Mouse (Mus musculus): ENCODE measurements around the gene Tmem8b. TPM values are rescaled to one million over a fixed set of nuclear protein-coding genes. Genes with fewer than 3 reads are reported as not detected.

Tmem8b gene
- polyA plus RNA-seq, 1 experiment from 2014 or later: 3.6 TPM

DNA sequence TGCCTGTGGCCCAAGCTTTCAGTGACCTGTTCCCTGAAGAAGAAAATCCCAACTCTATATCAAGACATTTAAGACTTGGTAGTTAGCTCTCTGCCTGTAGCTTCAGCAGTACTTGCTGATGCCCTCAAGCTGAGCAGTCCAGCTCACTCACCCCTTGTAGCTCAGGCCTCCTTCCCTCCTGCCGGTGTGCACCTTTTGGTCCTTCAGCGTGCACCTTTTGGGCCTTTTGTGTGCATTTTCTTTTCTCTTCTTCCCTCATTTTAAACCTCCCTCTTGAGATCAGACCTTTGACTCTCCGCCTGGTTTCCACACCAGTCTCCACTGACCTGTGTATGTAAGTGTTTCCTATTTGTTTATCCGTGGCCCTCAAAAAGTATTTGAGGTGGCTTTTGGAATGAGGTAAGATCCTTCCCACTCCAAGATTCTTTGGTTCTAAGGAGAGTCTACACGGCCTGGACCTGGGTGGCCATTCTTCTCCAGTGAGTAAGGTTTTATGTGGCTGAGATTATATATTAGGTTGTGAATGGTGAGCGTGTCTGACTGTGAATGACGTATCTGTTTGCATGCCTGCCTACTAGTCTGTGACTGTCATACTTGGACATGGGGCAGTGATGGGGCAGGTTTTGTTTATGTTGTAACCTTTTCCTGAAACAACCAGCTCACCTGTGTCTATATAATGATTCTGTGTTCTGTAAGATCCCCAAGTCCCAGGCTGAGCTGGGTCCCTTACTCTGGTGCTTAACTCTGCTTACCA, 34.0 kb upstream of the Tmem8b start:
- Histone ChIP-seq H3K36me3 (no peaks in the 10 kb centered on the region), H3K27me3 (peaks cover 17% of the 10 kb centered on the region; the same call in 1 of the 2 replicates), H3K4me2 (no peak overlapping the region), H3K27ac (no peak overlapping the region), H3K9ac (no peak overlapping the region), H3K4me3 (replicated peaks) (no peak overlapping the region), H3K4me1 (peaks cover 30% of the 10 kb centered on the region), H3K9me3 (replicated peaks) (no peaks in the 10 kb centered on the region)
- no peak for ATAC-seq (replicated peaks; ENCODE audit: low FRiP score)
- WGBS: 77% methylated on average over 7 of the region's 7 CpGs

DNA sequence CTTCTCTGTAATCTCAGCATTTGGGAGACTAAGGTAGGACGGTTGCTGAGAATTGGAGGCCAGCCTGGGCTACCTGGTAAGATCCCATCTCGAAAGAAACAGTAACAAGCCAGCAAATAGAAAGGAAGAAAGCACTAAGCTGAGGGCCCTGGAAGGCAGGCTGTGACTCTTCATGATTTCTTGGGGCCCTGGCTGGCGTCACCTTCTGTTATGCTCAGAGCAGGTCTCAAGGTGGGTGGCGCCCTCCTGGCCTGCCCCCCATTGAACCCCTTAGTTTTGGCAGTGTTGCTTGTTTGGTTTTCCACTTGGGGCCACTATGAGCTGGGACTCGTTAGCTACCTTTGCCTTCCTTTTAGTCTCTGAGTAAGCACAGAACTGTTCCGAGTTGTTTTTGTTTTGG, 32.0 kb upstream of the Tmem8b start:
- Histone ChIP-seq H3K4me1 (peaks cover 15% of the 10 kb centered on the region), H3K9me3 (replicated peaks) (no peaks in the 10 kb centered on the region), H3K36me3 (no peaks in the 10 kb centered on the region), H3K4me2 (no peak overlapping the region), H3K4me3 (replicated peaks) (no peak overlapping the region), H3K9ac (no peak overlapping the region), H3K27me3 (peaks cover 17% of the 10 kb centered on the region; the same call in 1 of the 2 replicates), H3K27ac (no peak overlapping the region)
- 76% methylated on average over 6 of the region's 6 CpGs for WGBS
- no peak for ATAC-seq (replicated peaks; ENCODE audit: low FRiP score)

DNA sequence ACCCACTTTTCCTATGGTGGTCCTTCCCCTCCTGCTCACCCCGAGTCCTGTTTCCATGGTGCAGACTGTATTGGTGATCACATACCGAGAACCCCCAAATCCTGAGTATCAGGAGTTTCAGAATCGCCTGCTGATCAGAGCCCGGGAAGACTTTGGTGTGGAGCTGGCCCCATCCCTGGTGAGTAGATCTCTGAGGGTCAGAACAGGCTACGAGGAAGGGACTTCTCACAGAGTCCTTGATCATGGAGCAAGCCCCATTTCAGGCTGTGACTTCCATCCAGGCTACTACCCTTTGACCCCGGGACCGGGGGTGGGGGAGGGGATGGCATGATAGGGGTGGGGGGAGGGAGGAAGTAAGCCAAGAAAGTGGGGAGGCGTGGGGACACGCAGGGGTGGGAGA, 28.7 kb upstream of the Tmem8b start:
- Histone ChIP-seq H3K27me3 (no peaks in the 10 kb centered on the region), H3K36me3 (no peaks in the 10 kb centered on the region), H3K9me3 (replicated peaks) (no peaks in the 10 kb centered on the region), H3K27ac (no peak overlapping the region), H3K4me1 (no peaks in the 10 kb centered on the region), H3K4me3 (replicated peaks) (no peak overlapping the region), H3K9ac (no peak overlapping the region), H3K4me2 (no peak overlapping the region)
- ATAC-seq (replicated peaks; ENCODE audit: low FRiP score): no peak
- WGBS: 73% methylated on average over 9 of the region's 9 CpGs

DNA sequence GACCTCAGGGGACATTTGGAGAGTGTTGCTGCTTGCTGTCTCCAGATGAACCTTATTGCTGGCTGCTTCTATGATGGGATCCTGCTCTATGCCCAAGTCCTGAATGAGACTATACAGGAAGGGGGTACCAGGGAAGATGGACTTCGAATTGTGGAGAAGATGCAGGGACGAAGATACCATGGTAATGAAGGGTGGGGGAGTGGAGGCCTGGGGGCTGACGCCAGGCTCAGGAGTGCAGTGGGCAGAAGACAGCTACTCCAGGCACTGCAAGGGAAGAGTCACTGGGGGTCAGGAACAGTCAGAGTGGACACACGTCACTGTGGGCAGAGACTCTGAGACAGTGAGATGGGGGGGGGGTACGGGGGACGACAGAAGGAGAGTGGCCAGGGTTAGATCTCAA, 28.3 kb upstream of the Tmem8b start:
- no peak overlapping the region for H3K27ac ChIP-seq
- H3K9ac ChIP-seq: no peak overlapping the region
- ATAC-seq (replicated peaks; ENCODE audit: low FRiP score): no peak
- H3K9me3 ChIP-seq (replicated peaks): no peaks in the 10 kb centered on the region
- 88% methylated on average over 6 of the region's 6 CpGs for WGBS
- no peaks in the 10 kb centered on the region for H3K4me1 ChIP-seq
- H3K4me2 ChIP-seq: no peak overlapping the region
- H3K27me3 ChIP-seq: no peaks in the 10 kb centered on the region
- H3K4me3 ChIP-seq (replicated peaks): no peak overlapping the region
- no peaks in the 10 kb centered on the region for H3K36me3 ChIP-seq

DNA sequence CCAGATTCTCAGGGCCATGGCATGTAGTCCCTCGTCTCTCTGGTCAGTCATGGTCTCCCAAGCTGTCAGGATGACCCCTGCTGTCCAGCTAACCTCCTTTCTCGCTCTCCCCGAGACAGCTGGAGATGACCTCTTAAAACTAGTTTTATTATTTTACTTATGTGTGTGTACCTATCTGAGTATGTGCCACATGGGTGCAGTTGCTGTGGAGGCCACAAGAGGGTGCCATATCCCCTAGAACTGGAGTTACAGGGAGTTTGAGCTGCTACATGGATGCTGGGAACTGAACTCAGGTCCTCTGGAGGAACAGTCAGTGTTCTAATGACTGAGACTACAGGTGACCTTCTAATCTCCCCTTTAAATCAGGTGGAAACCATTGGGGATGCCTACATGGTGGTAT, 19.0 kb upstream of the Tmem8b start:
- no peak for ATAC-seq (replicated peaks; ENCODE audit: low FRiP score)
- Histone ChIP-seq H3K4me1 (peaks cover 9% of the 10 kb centered on the region), H3K27me3 (no peaks in the 10 kb centered on the region), H3K4me2 (no peak overlapping the region), H3K9ac (no peak overlapping the region), H3K27ac (no peak overlapping the region), H3K4me3 (replicated peaks) (no peak overlapping the region), H3K9me3 (replicated peaks) (peaks cover 4% of the 10 kb centered on the region; the same call in 1 of the 2 replicates), H3K36me3 (peaks cover 15% of the 10 kb centered on the region)
- 96% methylated on average over 3 of the region's 3 CpGs for WGBS

DNA sequence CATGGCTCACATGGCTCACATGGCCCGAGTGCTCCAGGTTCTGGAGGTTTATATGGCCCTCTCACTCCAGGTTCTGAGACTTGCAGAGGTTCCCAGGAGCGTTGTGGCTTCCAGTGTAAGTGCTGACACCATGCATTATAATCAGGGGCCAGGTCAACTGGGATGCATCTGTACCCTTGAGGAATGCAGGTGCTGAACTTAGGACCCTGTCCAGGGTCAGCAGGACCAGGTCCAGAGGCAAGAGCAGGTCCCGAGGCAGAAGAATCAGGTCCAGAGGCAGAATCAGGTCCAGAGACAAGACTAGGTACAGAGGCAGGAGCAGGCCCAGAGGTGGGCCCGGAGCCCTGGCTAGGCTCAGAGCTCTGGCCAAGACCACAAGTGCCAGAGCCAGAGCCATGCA, 16.0 kb upstream of the Tmem8b start:
- no peak overlapping the region for H3K4me2 ChIP-seq
- ATAC-seq (replicated peaks; ENCODE audit: low FRiP score): no peak
- peaks cover 15% of the 10 kb centered on the region for H3K36me3 ChIP-seq
- H3K4me3 ChIP-seq (replicated peaks): 0 out of 2 replicates have a peak overlapping the region, but pooled peaks have one; percentile 14
- WGBS: 82% methylated on average over 4 of the region's 4 CpGs
- peaks cover 23% of the 10 kb centered on the region for H3K4me1 ChIP-seq
- peaks cover 4% of the 10 kb centered on the region; the same call in 1 of the 2 replicates for H3K9me3 ChIP-seq (replicated peaks)
- H3K9ac ChIP-seq: no peak overlapping the region
- no peak overlapping the region for H3K27ac ChIP-seq
- H3K27me3 ChIP-seq: no peaks in the 10 kb centered on the region

DNA sequence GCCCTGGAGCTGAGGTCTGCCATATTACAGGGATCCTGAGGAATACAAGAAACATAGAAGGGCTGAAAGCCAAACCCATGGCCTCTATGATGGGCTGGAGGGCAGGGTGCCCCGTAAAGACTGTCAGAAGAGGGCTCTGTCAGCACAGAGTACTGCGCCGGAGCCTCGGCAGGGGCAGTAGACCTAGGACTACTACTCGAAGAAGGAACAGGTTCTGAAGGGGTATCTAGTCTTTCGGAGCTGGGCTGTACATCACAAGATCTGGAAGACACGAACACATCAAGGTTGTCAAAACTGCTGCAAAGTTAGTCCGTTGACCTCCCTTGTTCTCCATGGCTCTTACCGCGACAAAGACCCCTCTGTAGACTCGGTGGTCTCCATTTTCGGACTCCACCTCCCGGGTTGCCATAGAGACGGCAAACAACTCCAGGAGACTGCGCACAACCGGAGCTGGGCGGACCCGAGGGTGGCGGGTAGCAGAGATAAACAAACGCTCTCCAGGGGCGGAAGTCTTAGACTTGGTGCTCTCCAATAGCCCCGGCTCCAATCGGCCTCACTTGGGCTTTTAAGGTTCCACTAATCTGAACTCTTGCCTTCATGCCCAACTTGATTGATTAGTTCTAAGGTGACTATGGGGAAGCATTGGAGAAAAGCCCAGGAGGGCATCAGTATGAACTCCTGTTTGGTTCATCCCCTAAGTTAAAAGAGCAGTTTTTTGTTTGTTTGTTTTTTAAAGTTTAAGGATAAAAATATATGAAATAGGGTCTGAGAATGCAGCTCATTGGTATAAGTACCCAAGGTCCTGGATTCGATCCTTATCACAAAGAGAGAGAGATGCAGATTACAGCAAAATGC, 15.4 kb upstream of the Tmem8b start, which contains the start of gene Spag8:
Gene Spag8 (minus strand): TSS at position 434 of the 855 bp plus-strand sequence.
- Histone ChIP-seq H3K27ac (no peak within 1 kb of the TSS), H3K4me2 (peak within 1 kb of the TSS; percentile 43), H3K9me3 (replicated peaks) (peaks cover 4% of the 10 kb centered on the region; the same call in 1 of the 2 replicates), H3K4me3 (replicated peaks) (peak within 1 kb of the TSS; percentile 14), H3K36me3 (peaks cover 15% of the 10 kb centered on the region), H3K9ac (no peak within 1 kb of the TSS), H3K27me3 (no peaks in the 10 kb centered on the region), H3K4me1 (peaks cover 23% of the 10 kb centered on the region)
- ATAC-seq (replicated peaks; ENCODE audit: low FRiP score): no peak
- 19% methylated on average over 24 of the region's 24 CpGs for whole genome bisulfite sequencing

DNA sequence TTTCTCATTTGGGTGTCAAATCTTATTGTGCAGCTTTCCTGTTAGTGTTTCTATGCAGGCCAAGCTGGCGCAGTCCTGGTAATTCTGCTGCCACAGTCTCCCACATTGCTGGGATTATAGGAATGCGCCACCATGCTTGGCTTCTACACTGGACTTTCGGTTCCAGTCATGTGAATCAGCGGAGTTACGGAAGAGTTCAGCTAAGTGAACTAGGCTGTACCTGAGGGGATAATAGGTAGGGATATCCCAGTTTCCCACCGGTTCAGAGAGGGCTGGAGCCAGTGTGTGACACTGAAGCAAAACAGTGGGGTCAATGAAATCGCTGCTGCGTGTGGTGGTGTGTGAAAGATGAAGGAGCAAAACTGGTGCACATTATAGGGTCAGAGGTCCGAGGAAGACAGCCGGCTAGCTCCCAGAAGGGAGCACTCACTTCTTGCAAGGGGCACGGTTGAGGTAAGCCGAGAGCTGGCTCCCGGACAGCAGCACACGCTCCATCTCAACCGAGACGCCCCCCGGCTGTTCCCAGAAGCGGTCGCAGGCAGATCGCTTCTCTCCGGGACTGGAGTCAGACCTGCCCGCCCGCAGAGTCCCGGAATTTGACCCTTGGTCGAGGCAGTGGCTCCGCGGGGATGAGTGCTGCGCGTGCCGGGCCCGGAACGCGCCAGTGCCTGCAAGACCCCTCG, 13.0 kb upstream of the Tmem8b start:
- Histone ChIP-seq H3K4me1 (peaks cover 23% of the 10 kb centered on the region), H3K27ac (peak overlapping the region; percentile 96), H3K4me3 (replicated peaks) (peak overlapping the region; percentile 77), H3K9ac (peak overlapping the region; percentile 87), H3K9me3 (replicated peaks) (no peaks in the 10 kb centered on the region), H3K27me3 (peaks cover 10% of the 10 kb centered on the region; the same call in 1 of the 2 replicates), H3K36me3 (peaks cover under 1% of the 10 kb centered on the region; the same call in 1 of the 2 replicates), H3K4me2 (peak overlapping the region; percentile 73)
- WGBS: 5% methylated on average over 34 of the region's 34 CpGs
- ATAC-seq (replicated peaks; ENCODE audit: low FRiP score): peak; percentile 47

DNA sequence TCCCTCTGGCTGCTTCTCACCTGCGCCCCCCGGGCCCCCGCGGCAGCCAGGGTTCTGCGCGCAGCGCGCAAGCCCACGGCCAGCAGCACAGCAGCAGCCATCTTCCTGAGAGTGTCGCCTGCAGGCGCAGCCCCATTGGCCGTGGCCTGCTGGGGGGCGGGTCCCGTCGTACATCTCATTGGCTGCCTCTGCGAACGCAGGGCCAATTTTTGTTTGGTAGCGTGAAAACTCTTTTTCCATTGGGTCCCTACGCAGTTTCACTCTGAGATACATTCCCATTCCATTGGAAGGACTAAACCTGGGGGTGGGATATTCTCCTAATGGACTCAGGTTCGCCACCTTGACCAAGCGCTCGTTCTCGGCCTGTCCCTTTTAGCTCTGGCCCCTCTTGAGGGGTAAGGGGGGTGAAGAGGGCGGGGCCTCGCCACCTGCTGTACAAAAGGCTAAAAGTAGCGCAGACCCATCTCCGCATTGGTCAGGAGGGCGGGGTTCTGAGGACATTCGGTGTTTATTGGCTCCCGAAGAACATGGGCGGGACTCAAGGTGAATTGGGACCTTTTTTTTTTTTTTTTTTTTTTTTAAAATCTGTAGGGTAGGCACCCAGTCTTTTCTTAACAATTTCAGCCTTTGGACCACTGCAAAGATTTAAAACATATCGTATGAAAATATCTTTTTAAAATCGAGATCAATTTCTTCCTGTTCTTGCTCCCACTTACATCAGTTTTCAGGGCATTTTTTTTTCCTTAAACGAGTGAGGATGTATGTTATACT, 12.2 kb upstream of the Tmem8b start, which contains the start of gene Hint2:
Gene Hint2 (minus strand): TSS at position 128 of the 771 bp plus-strand sequence.
- peak; percentile 97 for ATAC-seq (replicated peaks; ENCODE audit: low FRiP score)
- peak within 1 kb of the TSS; percentile 73 for H3K4me2 ChIP-seq
- peak within 1 kb of the TSS; percentile 77 for H3K4me3 ChIP-seq (replicated peaks)
- H3K4me1 ChIP-seq: peaks cover 23% of the 10 kb centered on the region
- no peaks in the 10 kb centered on the region for H3K36me3 ChIP-seq
- WGBS: 2% methylated on average over 34 of the region's 34 CpGs
- H3K9ac ChIP-seq: peak within 1 kb of the TSS; percentile 87
- H3K9me3 ChIP-seq (replicated peaks): no peaks in the 10 kb centered on the region
- peak within 1 kb of the TSS; percentile 96 for H3K27ac ChIP-seq
- peaks cover 17% of the 10 kb centered on the region for H3K27me3 ChIP-seq

DNA sequence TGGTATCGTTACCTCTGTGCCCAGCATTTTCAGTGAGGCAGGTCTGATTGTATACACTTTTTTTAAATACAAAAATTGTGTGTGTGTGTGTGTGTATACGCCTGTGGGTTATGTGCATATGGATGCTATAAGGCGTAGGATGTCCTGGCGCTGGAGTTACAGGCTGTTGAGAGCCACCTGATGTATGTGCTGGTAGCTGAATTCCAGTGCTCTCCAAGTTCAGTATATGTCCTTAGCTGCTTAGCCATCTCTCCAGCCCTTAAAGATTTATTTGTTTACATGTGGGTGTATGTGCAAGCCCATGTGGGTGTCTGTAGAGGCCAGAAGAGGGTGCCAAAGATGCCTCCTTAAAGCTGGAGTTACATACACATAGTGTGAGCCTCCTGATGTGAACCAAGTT, 11.6 kb upstream of the Tmem8b start:
- Histone ChIP-seq H3K4me3 (replicated peaks) (peak overlapping the region; percentile 77), H3K27ac (no peak overlapping the region), H3K9me3 (replicated peaks) (no peaks in the 10 kb centered on the region), H3K36me3 (no peaks in the 10 kb centered on the region), H3K27me3 (peaks cover 23% of the 10 kb centered on the region), H3K9ac (no peak overlapping the region), H3K4me2 (peak overlapping the region; percentile 73), H3K4me1 (peaks cover 23% of the 10 kb centered on the region)
- 59% methylated on average over 4 of the region's 4 CpGs for WGBS
- ATAC-seq (replicated peaks; ENCODE audit: low FRiP score): no peak

DNA sequence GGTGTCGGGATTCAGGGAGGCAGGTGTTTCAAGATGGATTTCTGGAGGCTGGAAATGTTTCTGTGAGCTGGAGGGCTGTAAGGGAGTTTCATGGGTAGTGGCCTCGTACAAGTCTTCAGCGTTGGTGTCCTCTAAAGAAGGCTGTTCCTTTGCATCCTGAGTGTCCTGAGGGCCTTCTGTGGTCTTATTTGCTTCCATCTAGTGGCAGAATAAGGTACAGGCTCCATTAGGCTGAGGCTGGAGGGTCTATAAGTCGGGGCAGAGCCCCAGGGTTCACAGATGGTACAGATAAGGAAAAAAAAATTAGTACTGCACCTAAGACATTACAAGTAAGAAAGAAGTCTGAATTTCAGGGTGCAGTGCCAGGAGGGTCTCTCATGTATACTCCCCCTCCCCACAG, 2.4 kb upstream of the Tmem8b start:
- 24% methylated on average over 4 of the region's 4 CpGs for WGBS
- no peak for ATAC-seq (replicated peaks; ENCODE audit: low FRiP score)
- H3K4me2 ChIP-seq: no peak overlapping the region
- H3K9me3 ChIP-seq (replicated peaks): no peaks in the 10 kb centered on the region
- peaks cover 50% of the 10 kb centered on the region for H3K27me3 ChIP-seq
- H3K4me1 ChIP-seq: peaks cover 17% of the 10 kb centered on the region
- no peaks in the 10 kb centered on the region for H3K36me3 ChIP-seq
- no peak overlapping the region for H3K4me3 ChIP-seq (replicated peaks)
- H3K27ac ChIP-seq: no peak overlapping the region
- H3K9ac ChIP-seq: no peak overlapping the region

Measured in kidney, embryonic 15.5 days (tissue).